Mouse (Mus musculus): ENCODE data around the gene H2afy2. TPM values are rescaled to one million over a fixed set of nuclear protein-coding genes. Genes with fewer than 3 reads are reported as not detected.

H2afy2 gene
- polyA plus RNA-seq, 2 experiments: 1.5 to 1.7 TPM

GRCm38 (mm10) chr10:61766806-61767205 lies 17.1 kb downstream of the H2afy2 start:
- Histone ChIP-seq H3K9ac (replicated peaks) (no peak overlapping the region), H3K4me2 (ENCODE audit: low read depth) (no peak overlapping the region), H3K36me3 (replicated peaks; ENCODE audit: control insufficient read depth, insufficient read depth, low read depth) (no peaks in the 10 kb centered on the region), H3K9me3 (ENCODE audit: control insufficient read depth, low read length) (no peaks in the 10 kb centered on the region), H3K27me3 (ENCODE audit: control insufficient read depth, insufficient read depth, low read length) (no peaks in the 10 kb centered on the region), H3K27ac (no peak overlapping the region), H3K4me3 (ENCODE audit: insufficient read depth in 1 of 2, low read depth in 2 of 2, low read length in 2 of 2) (no peak overlapping the region), H3K4me1 (replicated peaks; ENCODE audit: control insufficient read depth in 2 of 2, insufficient read depth in 2 of 2, low read length in 1 of 2) (no peaks in the 10 kb centered on the region)
- WGBS (ENCODE audit: insufficient replicate concordance): 39% methylated on average over 6 of the region's 6 CpGs
- no peak for TF ChIP-seq CTCF (IDR thresholded peaks at IDR 0.05; ENCODE audit: low read depth)
- TF ChIP-seq EP300 (IDR thresholded peaks at IDR 0.05; ENCODE audit: low read depth): no peak
- no peak for ATAC-seq (ENCODE audit: insufficient read depth)
- no peak for DNase-seq (ENCODE audit: low read depth in 3 of 3, low spot score in 3 of 3)

- WGBS (ENCODE audit: insufficient replicate concordance): 53% methylated on average over 5 of the region's 5 CpGs
- TF ChIP-seq CTCF (IDR thresholded peaks at IDR 0.05; ENCODE audit: low read depth): no peak
- TF ChIP-seq EP300 (IDR thresholded peaks at IDR 0.05; ENCODE audit: low read depth): no peak
- Histone ChIP-seq H3K4me1 (replicated peaks; ENCODE audit: control insufficient read depth in 2 of 2, insufficient read depth in 2 of 2, low read length in 1 of 2) (no peaks in the 10 kb centered on the region), H3K4me2 (ENCODE audit: low read depth) (no peak overlapping the region), H3K4me3 (ENCODE audit: insufficient read depth in 1 of 2, low read depth in 2 of 2, low read length in 2 of 2) (no peak overlapping the region), H3K9ac (replicated peaks) (no peak overlapping the region), H3K27ac (no peak overlapping the region), H3K36me3 (replicated peaks; ENCODE audit: control insufficient read depth, insufficient read depth, low read depth) (no peaks in the 10 kb centered on the region), H3K9me3 (ENCODE audit: control insufficient read depth, low read length) (no peaks in the 10 kb centered on the region), H3K27me3 (ENCODE audit: control insufficient read depth, insufficient read depth, low read length) (no peaks in the 10 kb centered on the region)
- ATAC-seq (ENCODE audit: insufficient read depth) (no peak), DNase-seq (ENCODE audit: low read depth in 3 of 3, low spot score in 3 of 3) (no peak)
These were observed 18.4 kb downstream of the H2afy2 start for GRCm38 (mm10) chr10:61765558-61765957.

- H3K4me1 ChIP-seq (replicated peaks; ENCODE audit: control insufficient read depth in 2 of 2, insufficient read depth in 2 of 2, low read length in 1 of 2): no peaks in the 10 kb centered on the region
- no peak overlapping the region for H3K9ac ChIP-seq (replicated peaks)
- 57% methylated on average over 8 of the region's 8 CpGs for WGBS (ENCODE audit: insufficient replicate concordance)
- no peaks in the 10 kb centered on the region for H3K27me3 ChIP-seq (ENCODE audit: control insufficient read depth, insufficient read depth, low read length)
- H3K4me3 ChIP-seq (ENCODE audit: insufficient read depth in 1 of 2, low read depth in 2 of 2, low read length in 2 of 2): no peak overlapping the region
- H3K4me2 ChIP-seq (ENCODE audit: low read depth): no peak overlapping the region
- H3K36me3 ChIP-seq (replicated peaks; ENCODE audit: control insufficient read depth, insufficient read depth, low read depth): no peaks in the 10 kb centered on the region
- H3K9me3 ChIP-seq (ENCODE audit: control insufficient read depth, low read length): no peaks in the 10 kb centered on the region
- no peak overlapping the region for H3K27ac ChIP-seq
- ATAC-seq (ENCODE audit: insufficient read depth): no peak
- TF ChIP-seq EP300 (IDR thresholded peaks at IDR 0.05; ENCODE audit: low read depth): no peak
- TF ChIP-seq CTCF (IDR thresholded peaks at IDR 0.05; ENCODE audit: low read depth): no peak
- DNase-seq (ENCODE audit: low read depth in 3 of 3, low spot score in 3 of 3): no peak
These were observed 19.3 kb downstream of the H2afy2 start for GRCm38 (mm10) chr10:61764689-61765088.

- H3K9ac ChIP-seq (replicated peaks): no peak overlapping the region
- no peak overlapping the region for H3K4me2 ChIP-seq (ENCODE audit: low read depth)
- no peak overlapping the region for H3K4me3 ChIP-seq (ENCODE audit: insufficient read depth in 1 of 2, low read depth in 2 of 2, low read length in 2 of 2)
- ATAC-seq (ENCODE audit: insufficient read depth): no peak
- H3K27ac ChIP-seq: no peak overlapping the region
- 40% methylated on average over 6 of the region's 6 CpGs for WGBS (ENCODE audit: insufficient replicate concordance)
- H3K9me3 ChIP-seq (ENCODE audit: control insufficient read depth, low read length): no peaks in the 10 kb centered on the region
- H3K4me1 ChIP-seq (replicated peaks; ENCODE audit: control insufficient read depth in 2 of 2, insufficient read depth in 2 of 2, low read length in 1 of 2): no peaks in the 10 kb centered on the region
- no peaks in the 10 kb centered on the region for H3K36me3 ChIP-seq (replicated peaks; ENCODE audit: control insufficient read depth, insufficient read depth, low read depth)
- H3K27me3 ChIP-seq (ENCODE audit: control insufficient read depth, insufficient read depth, low read length): no peaks in the 10 kb centered on the region
- TF ChIP-seq EP300 (IDR thresholded peaks at IDR 0.05; ENCODE audit: low read depth): no peak
- TF ChIP-seq CTCF (IDR thresholded peaks at IDR 0.05; ENCODE audit: low read depth): no peak
- no peak for DNase-seq (ENCODE audit: low read depth in 3 of 3, low spot score in 3 of 3)
These were observed 24.1 kb downstream of the H2afy2 start for GRCm38 (mm10) chr10:61759869-61760268.

- Histone ChIP-seq H3K4me2 (ENCODE audit: low read depth) (no peak overlapping the region), H3K4me3 (ENCODE audit: insufficient read depth in 1 of 2, low read depth in 2 of 2, low read length in 2 of 2) (no peak overlapping the region), H3K36me3 (replicated peaks; ENCODE audit: control insufficient read depth, insufficient read depth, low read depth) (no peaks in the 10 kb centered on the region), H3K9ac (replicated peaks) (no peak overlapping the region), H3K9me3 (ENCODE audit: control insufficient read depth, low read length) (no peaks in the 10 kb centered on the region), H3K27ac (no peak overlapping the region), H3K4me1 (replicated peaks; ENCODE audit: control insufficient read depth in 2 of 2, insufficient read depth in 2 of 2, low read length in 1 of 2) (no peaks in the 10 kb centered on the region), H3K27me3 (ENCODE audit: control insufficient read depth, insufficient read depth, low read length) (no peaks in the 10 kb centered on the region)
- ATAC-seq (ENCODE audit: insufficient read depth) (no peak), DNase-seq (ENCODE audit: low read depth in 3 of 3, low spot score in 3 of 3) (no peak)
- WGBS (ENCODE audit: insufficient replicate concordance): 71% methylated on average over 2 of the region's 2 CpGs
- no peak for TF ChIP-seq EP300 (IDR thresholded peaks at IDR 0.05; ENCODE audit: low read depth)
- TF ChIP-seq CTCF (IDR thresholded peaks at IDR 0.05; ENCODE audit: low read depth): no peak
These were observed 25.0 kb downstream of the H2afy2 start for GRCm38 (mm10) chr10:61758904-61759303.
